Mouse (Mus musculus) heart, embryonic 14.5 days (tissue): ENCODE data around the gene Psmf1. TPM values are rescaled to one million over a fixed set of nuclear protein-coding genes. Genes with fewer than 3 reads are reported as not detected.

Experiments
- ATAC-seq: fragments of 200-750 bp; cut with Nextera tagmentation; 2 replicates; pipeline ENCODE4 v1.8.0; 2017; ENCODE audit warnings: low read depth, moderate TSS enrichment; ENCODE audit not compliant: insufficient number of reproducible peaks, insufficient read depth, low FRiP score
- H3K27ac ChIP-seq, 2 experiments: fragments of 200-500 bp in 1 of 2; fragments of 300-500 bp in 1 of 2; sonication (generic) in 1 of 2; replicated peaks in 1 of 2; 2 replicates each; pipeline ENCODE4 v1.5.1; 2012 to 2014; ENCODE audit warnings: low read depth in 2 of 2, low read length in 2 of 2, control low read depth in 1 of 2, mild to moderate bottlenecking in 1 of 2, mixed read lengths in 1 of 2; ENCODE audit not compliant: control insufficient read depth in 1 of 2, insufficient read depth in 1 of 2
- H3K27me3 ChIP-seq: fragments of 300-500 bp; sonication (generic); 2 replicates; pipeline ENCODE4 v1.6.1; 2014; ENCODE audit warnings: mild to moderate bottlenecking, low read length, control low read depth; ENCODE audit not compliant: control insufficient read depth, insufficient read depth
- H3K36me3 ChIP-seq: fragments of 300-500 bp; sonication (generic); 2 replicates; pipeline ENCODE4 v1.6.1; 2014; ENCODE audit warnings: mild to moderate bottlenecking, control low read depth, low read length, mixed read lengths; ENCODE audit not compliant: control insufficient read depth, insufficient read depth
- H3K4me1 ChIP-seq, 2 experiments: fragments of 200-500 bp in 1 of 2; fragments of 300-500 bp in 1 of 2; sonication (generic) in 1 of 2; 2 replicates each; pipeline ENCODE4 v1.6.1; 2012 to 2014; ENCODE audit warnings: low read length in 2 of 2, control low read depth in 1 of 2, mixed read lengths in 1 of 2; ENCODE audit not compliant: control insufficient read depth in 2 of 2, insufficient read depth in 2 of 2
- H3K4me2 ChIP-seq: fragments of 300-500 bp; sonication (generic); 2 replicates; pipeline ENCODE4 v1.6.1; 2014; ENCODE audit warnings: mild to moderate bottlenecking, low read length
- H3K4me3 ChIP-seq, 2 experiments: fragments of 200-500 bp in 1 of 2; fragments of 300-500 bp in 1 of 2; sonication (generic) in 1 of 2; 2 replicates each; pipeline ENCODE4 v1.5.1; 2012 to 2014; ENCODE audit warnings: low read length in 2 of 2, mild to moderate bottlenecking in 2 of 2, control low read depth in 1 of 2, low read depth in 1 of 2, moderate library complexity in 1 of 2; ENCODE audit not compliant: control insufficient read depth in 1 of 2, insufficient read depth in 1 of 2
- H3K9ac ChIP-seq: fragments of 300-500 bp; sonication (generic); 2 replicates; pipeline ENCODE4 v1.6.1; 2014; ENCODE audit warnings: mild to moderate bottlenecking, low read length
- H3K9me3 ChIP-seq: fragments of 300-500 bp; sonication (generic); 2 replicates; pipeline ENCODE4 v1.6.1; 2016; ENCODE audit warnings: low read length, control low read depth; ENCODE audit not compliant: control insufficient read depth
- WGBS: fragments of 180-500 bp; shearing (Covaris S2); extraction: QIAGEN DNeasy Blood & Tissue Kit; methylation state at CpG from one replicate; pipeline ENCODE4 v1.1.7; 2014; 5-methylcytosine and 5-hydroxymethylcytosine counted together
- polyA plus RNA-seq: library from polyadenylated mRNA; unstranded; fragments of >200 nt; fragmentation: Nextera tagmentation; extraction: Ambion mirVana; gene quantifications from 2 replicates; pipeline ENCODE4 v1.2.1, GENCODE M21; 2014

The Psmf1 gene
- polyA plus RNA-seq, 1 experiment from 2014 or later: 33.7 TPM

- no peak for ATAC-seq
- Histone ChIP-seq H3K4me2 (no peak overlapping the region), H3K9ac (no peak overlapping the region), H3K9me3 (no peaks in the 10 kb centered on the region), H3K27me3 (no peaks in the 10 kb centered on the region), H3K4me1 (peaks cover 3 to 14% of the 10 kb centered on the region in 2 experiments), H3K4me3 (no peak overlapping the region), H3K36me3 (no peaks in the 10 kb centered on the region), H3K27ac (no peak overlapping the region)
- WGBS: 93% methylated on average over 1 of the region's 1 CpGs
These were observed 1.9 kb downstream of the Psmf1 start for GRCm38 (mm10) chr2:151742084-151742483.

GRCm38 (mm10) chr2:151740741-151741526 lies 3.1 kb downstream of the Psmf1 start:
- Histone ChIP-seq H3K27ac (peak overlapping the region; percentile 57 to 66; a peak in 3 of 4 replicates), H3K36me3 (no peaks in the 10 kb centered on the region), H3K9ac (peak overlapping the region; percentile 85), H3K27me3 (no peaks in the 10 kb centered on the region), H3K4me3 (peak overlapping the region; percentile 85 to 88), H3K9me3 (no peaks in the 10 kb centered on the region), H3K4me2 (peak overlapping the region; percentile 94), H3K4me1 (peaks cover 3 to 14% of the 10 kb centered on the region in 2 experiments)
- ATAC-seq: peak; percentile 78
- under 1% methylated on average over 61 of the region's 61 CpGs for WGBS

DNA sequence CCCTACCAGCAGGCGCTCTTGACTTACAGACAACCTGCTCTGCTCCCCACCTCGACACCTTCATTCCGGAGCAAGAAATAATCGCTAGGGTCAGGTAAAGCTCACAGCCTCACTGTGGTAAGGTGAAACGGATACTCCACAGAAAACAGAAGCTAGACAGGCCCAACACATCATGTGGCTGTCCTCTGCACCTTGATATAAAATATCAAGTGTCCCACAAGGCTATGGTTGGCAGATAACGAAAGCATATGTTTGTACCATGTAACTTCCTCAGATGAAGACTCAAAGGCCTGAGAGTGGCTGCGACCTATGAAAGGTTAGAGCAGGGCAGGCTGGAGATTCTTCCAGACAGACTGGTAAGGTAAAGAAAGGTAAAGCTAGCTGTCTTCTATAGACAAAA lies 4.5 kb downstream of the Psmf1 start:
- Histone ChIP-seq H3K4me1 (peaks cover 3 to 14% of the 10 kb centered on the region in 2 experiments), H3K36me3 (peaks cover 8% of the 10 kb centered on the region), H3K27me3 (no peaks in the 10 kb centered on the region), H3K4me2 (no peak overlapping the region), H3K9ac (no peak overlapping the region), H3K9me3 (no peaks in the 10 kb centered on the region), H3K4me3 (no peak overlapping the region), H3K27ac (no peak overlapping the region)
- ATAC-seq: no peak
- WGBS: 89% methylated on average over 7 of the region's 7 CpGs

GRCm38 (mm10) chr2:151739081-151739480 lies 4.9 kb downstream of the Psmf1 start:
- H3K4me1 ChIP-seq: peaks cover 3 to 14% of the 10 kb centered on the region in 2 experiments
- H3K27ac ChIP-seq: no peak overlapping the region
- no peak overlapping the region for H3K4me2 ChIP-seq
- no peaks in the 10 kb centered on the region for H3K9me3 ChIP-seq
- H3K9ac ChIP-seq: no peak overlapping the region
- peaks cover 12% of the 10 kb centered on the region for H3K36me3 ChIP-seq
- ATAC-seq: no peak
- WGBS: 85% methylated on average over 3 of the region's 3 CpGs
- H3K27me3 ChIP-seq: no peaks in the 10 kb centered on the region
- no peak overlapping the region for H3K4me3 ChIP-seq

- Histone ChIP-seq H3K4me3 (no peak overlapping the region), H3K9me3 (no peaks in the 10 kb centered on the region), H3K27ac (no peak overlapping the region), H3K9ac (no peak overlapping the region), H3K36me3 (peaks cover 18% of the 10 kb centered on the region), H3K4me1 (peaks cover 3 to 14% of the 10 kb centered on the region in 2 experiments), H3K4me2 (no peak overlapping the region), H3K27me3 (no peaks in the 10 kb centered on the region)
- 78% methylated on average over 4 of the region's 4 CpGs for whole genome bisulfite sequencing
- no peak for ATAC-seq
These were observed 5.5 kb downstream of the Psmf1 start for GRCm38 (mm10) chr2:151738460-151738859.

- Histone ChIP-seq H3K4me2 (no peak overlapping the region), H3K9ac (no peak overlapping the region), H3K4me3 (no peak overlapping the region), H3K27me3 (no peaks in the 10 kb centered on the region), H3K9me3 (no peaks in the 10 kb centered on the region), H3K4me1 (peaks cover 3 to 9% of the 10 kb centered on the region in 2 experiments), H3K36me3 (peaks cover 33% of the 10 kb centered on the region), H3K27ac (no peak overlapping the region)
- no peak for ATAC-seq
- 88% methylated on average over 6 of the region's 6 CpGs for WGBS
These were observed 8.6 kb downstream of the Psmf1 start for GRCm38 (mm10) chr2:151735422-151735821.

DNA sequence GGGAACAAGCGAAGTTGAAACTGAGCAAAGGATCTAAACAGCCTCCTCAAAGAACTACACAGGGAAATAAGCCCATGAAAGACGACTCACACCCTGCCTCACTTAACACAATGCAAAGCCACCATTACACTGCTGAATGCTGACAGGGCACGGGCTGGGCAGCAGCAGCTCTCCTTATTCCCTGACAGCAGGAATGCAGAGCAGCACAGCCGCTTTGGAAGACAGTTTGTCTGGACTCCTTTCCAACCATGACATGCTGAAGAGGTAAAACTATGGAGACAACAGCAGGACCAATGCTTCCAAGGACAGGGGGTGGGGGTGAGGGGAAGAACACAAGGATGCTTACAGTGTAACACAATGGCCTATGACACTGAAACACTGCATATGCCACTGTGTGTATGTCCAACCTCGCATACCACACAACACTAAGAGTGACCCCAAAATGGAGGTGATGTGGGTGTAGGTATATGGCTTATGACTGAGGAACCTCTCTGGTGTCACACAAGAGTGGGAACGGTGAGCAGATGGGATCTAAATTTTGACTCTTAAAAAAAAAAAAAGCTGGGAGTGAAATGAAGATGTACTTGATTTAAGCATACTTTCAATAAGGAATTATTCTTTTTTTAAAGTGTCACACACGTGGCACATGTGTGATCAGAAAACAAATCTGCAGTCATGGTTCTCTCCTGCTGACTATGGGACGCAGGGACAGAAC lies 10.7 kb downstream of the Psmf1 start:
- 89% methylated on average over 8 of the region's 8 CpGs for WGBS
- no peak for ATAC-seq
- Histone ChIP-seq H3K4me2 (no peak overlapping the region), H3K4me3 (no peak overlapping the region), H3K9ac (no peak overlapping the region), H3K9me3 (no peaks in the 10 kb centered on the region), H3K27ac (no peak overlapping the region), H3K36me3 (peaks cover 54% of the 10 kb centered on the region), H3K27me3 (no peaks in the 10 kb centered on the region), H3K4me1 (no peaks in the 10 kb centered on the region)
